Mouse (Mus musculus) common myeloid progenitor, adult 5-6 weeks (primary cell): ENCODE data around the gene Alg2. TPM values are rescaled to one million over a fixed set of nuclear protein-coding genes. Genes with fewer than 3 reads are reported as not detected.

Experiments
- ATAC-seq: replicated peaks from 2 replicates; pipeline ENCODE4 v1.8.0; 2016; ENCODE audit warnings: low read depth, mild to moderate bottlenecking, moderate TSS enrichment, inconsistent platforms; ENCODE audit not compliant: poor library complexity, severe bottlenecking
- total RNA-seq: library from RNA; stranded (forward); fragments of 200-1000, 187-1606 nt; gene quantifications from 2 replicates; pipeline ENCODE4 v1.2.3, GENCODE M21; 2017

Gene Alg2
- total RNA-seq, 1 experiment from 2014 or later, result 25.3 TPM

DNA sequence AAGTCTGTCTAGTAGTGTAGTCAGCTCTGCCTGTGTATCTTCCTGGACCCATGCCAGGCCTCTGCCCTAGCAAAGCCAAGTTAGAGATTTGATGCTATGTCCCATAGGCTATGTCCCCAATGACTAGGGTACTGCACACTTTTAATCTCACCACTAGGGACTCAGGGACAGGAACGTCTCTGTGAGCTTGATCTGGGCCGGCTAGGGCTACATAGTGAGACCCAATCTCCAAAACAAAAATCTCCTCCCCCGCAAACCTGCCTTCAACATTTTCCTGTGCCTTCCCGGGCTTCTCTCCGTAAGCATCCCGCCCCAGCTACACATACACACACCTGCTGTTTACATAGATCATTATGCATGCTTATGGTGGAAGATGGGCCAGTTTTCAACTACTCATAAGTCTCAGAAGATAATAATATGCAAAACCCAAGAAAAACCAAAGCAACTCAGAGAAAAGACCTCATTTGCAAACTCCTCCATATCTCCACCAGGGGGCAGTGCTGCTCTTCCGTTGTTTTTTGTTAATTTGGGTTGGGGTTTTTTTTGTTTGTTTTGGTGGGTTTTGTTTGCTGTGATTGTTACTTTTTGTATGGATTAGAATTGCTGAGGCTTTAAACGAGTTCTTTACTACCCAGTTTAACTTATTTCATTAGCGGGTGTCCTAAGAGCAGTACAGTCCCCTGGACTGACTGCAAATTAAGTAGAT, 54.7 kb downstream of the Alg2 start:
- ATAC-seq, result no peak

DNA sequence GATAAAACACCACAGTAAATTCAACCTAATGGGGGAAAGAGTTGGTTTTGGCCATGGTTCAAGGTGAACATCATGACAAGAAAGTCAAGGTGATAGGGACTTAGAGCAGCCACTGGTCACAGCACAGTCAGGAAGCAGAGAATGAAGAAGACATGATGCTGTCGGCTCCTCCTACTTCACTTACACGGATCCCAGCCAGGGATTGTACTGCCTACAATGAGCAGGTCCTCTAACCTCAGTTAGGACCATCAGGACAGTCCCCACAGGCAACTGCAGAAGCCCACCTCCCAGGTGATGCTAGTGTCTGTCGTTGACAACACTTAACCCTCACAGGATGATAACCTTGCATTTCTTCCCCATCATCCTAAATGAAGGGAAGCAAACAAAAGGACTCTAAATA, 56.3 kb downstream of the Alg2 start:
- no peak for ATAC-seq

Other genes with a start within 250 kb of the Alg2 start
- gene Tgfbr1, start 121.1 kb downstream of the Alg2 start, total RNA-seq, result 26.1 and 27.8 TPM in 2 replicates
- 201 and 337 TPM in 2 replicates for gene Sec61b, start 325 bp upstream of the Alg2 start, total RNA-seq